8 mouse cellular contexts compared by ENCODE assay signal in the genomic region with DNA sequence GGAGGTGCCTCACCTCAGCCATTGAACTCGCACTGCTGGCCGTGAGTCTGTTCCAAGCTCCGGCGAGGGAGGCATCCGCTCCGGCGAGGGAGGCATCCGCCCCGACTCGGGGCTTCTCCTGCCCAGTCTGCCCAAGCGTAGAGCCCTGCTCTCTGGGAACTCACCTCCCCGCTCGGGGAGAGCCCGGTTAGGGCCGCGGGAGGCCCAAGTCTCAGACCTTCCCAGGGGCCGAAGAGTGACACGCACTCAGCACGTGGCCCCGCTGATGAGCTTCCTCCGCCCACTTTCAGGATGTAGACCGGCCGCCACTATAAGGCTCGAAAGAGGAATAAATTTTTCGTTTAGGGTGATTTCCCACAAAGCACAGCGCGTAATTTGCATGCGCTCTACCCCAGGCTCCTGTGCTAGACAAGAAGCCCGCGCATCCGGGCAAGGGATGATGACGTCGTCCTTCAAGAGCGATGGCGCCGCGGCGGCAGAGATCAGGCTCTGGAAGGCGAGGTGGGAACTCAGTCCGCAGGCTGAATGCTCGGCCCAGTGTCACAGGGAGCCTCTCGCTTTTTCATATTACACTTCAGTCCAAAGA. TPM values are rescaled to one million over a fixed set of nuclear protein-coding genes. Genes with fewer than 3 reads are reported as not detected.
A peak's percentile ranks its signal among the peaks of the same experiment; 100 is the strongest.
DNase-seq lines count a peak whose midpoint lies in the region; ATAC-seq and TF ChIP-seq lines count a peak whose summit lies in the region.

A gene (minus strand): TSS at position 246 of the 586 bp plus-strand sequence.
A gene (plus strand): TSS at position 355 of the 586 bp plus-strand sequence.

- intact Hi-C loops in heart, adult 2 months (cut with DNase I), result loop anchor here (1.0 to 10.0 kb wide), 5 partner anchors 22 to 457 kb away; a partner anchor contains a TSS

- H3K9me3 ChIP-seq in embryonic facial prominence, embryonic 14.5 days (ENCODE audit: control insufficient read depth, low read length), result no peaks in the 10 kb centered on the region
- H3K9me3 ChIP-seq in limb, embryonic 13.5 days, result no peaks in the 10 kb centered on the region
- no peaks in the 10 kb centered on the region for H3K9me3 ChIP-seq in midbrain, embryonic 16.5 days (replicated peaks; ENCODE audit: control insufficient read depth, low read length, poor library complexity, severe bottlenecking)

- WGBS in embryonic facial prominence, embryonic 14.5 days, result 1% methylated on average over 41 of the region's 42 CpGs
- WGBS in heart, adult 2 months, result under 1% methylated on average over 42 of the region's 42 CpGs
- under 1% methylated on average over 42 of the region's 42 CpGs for WGBS in limb, embryonic 13.5 days
- under 1% methylated on average over 42 of the region's 42 CpGs for WGBS in midbrain, embryonic 16.5 days

- TF ChIP-seq CTCF in heart, adult 2 months (IDR thresholded peaks at IDR 0.05), result no peak

- peak within 1 kb of the TSS; percentile 94 for H3K27ac ChIP-seq in embryonic facial prominence, embryonic 14.5 days (replicated peaks; ENCODE audit: low read depth, low read length)
- peak within 1 kb of the TSS; percentile 65 for H3K27ac ChIP-seq in heart, adult 2 months
- H3K27ac ChIP-seq in limb, embryonic 13.5 days, result peak within 1 kb of the TSS; percentile 84
- H3K27ac ChIP-seq in midbrain, embryonic 16.5 days (ENCODE audit: low read length), result peak within 1 kb of the TSS; percentile 79

- peaks cover 3% of the 10 kb centered on the region; the same call in 1 of the 2 replicates for H3K4me1 ChIP-seq in embryonic facial prominence, embryonic 14.5 days (ENCODE audit: control insufficient read depth, insufficient read depth, low read length)
- H3K4me1 ChIP-seq in heart, adult 2 months (ENCODE audit: control insufficient read depth, insufficient read depth, low read length), result peaks cover 1% of the 10 kb centered on the region; the same call in 1 of the 2 replicates
- peaks cover 3% of the 10 kb centered on the region; the same call in 1 of the 2 replicates for H3K4me1 ChIP-seq in limb, embryonic 13.5 days
- H3K4me1 ChIP-seq in midbrain, embryonic 16.5 days (ENCODE audit: control insufficient read depth, insufficient read depth, low read length), result peaks cover 5% of the 10 kb centered on the region

- TF ChIP-seq EP300 in heart, adult 2 months (IDR thresholded peaks at IDR 0.05; ENCODE audit: insufficient read depth, low read depth, low read length), result peak; percentile 63; the same call in 1 of the 2 replicates

- no peaks in the 10 kb centered on the region for H3K79me2 ChIP-seq in heart, adult 2 months (replicated peaks; ENCODE audit: control insufficient read depth, insufficient read depth, low read length)

- peak; percentile 95 for DNase-seq in 3T3-L1 (ENCODE audit: low read depth, low spot score)
- DNase-seq in adrenal gland, postnatal 4 days (ENCODE audit: low spot score in 2 of 2), result peak; percentile 89 to 92
- peak; percentile 99 for DNase-seq in embryonic facial prominence, embryonic 14.5 days (ENCODE audit: low spot score)
- DNase-seq in heart, adult 2 months, result peak; percentile 98 to 99
- DNase-seq in kidney, adult 8-10 months, result peak; percentile 97 to 98
- peak; percentile 91 to 96 for DNase-seq in spleen, postnatal 10 days (ENCODE audit: low spot score in 2 of 2)

- H3K4me3 ChIP-seq in embryonic facial prominence, embryonic 14.5 days (ENCODE audit: low read depth, low read length), result peak within 1 kb of the TSS; percentile 63
- peak within 1 kb of the TSS; percentile 74 for H3K4me3 ChIP-seq in heart, adult 2 months
- peak within 1 kb of the TSS; percentile 56 for H3K4me3 ChIP-seq in limb, embryonic 13.5 days
- H3K4me3 ChIP-seq in midbrain, embryonic 16.5 days (ENCODE audit: low read depth, low read length), result peak within 1 kb of the TSS; percentile 61

- peak within 1 kb of the TSS; percentile 64 for H3K4me2 ChIP-seq in embryonic facial prominence, embryonic 14.5 days (ENCODE audit: low read depth, low read length)
- H3K4me2 ChIP-seq in limb, embryonic 13.5 days (replicated peaks), result peak within 1 kb of the TSS; percentile 64
- peak within 1 kb of the TSS; percentile 67 for H3K4me2 ChIP-seq in midbrain, embryonic 16.5 days (ENCODE audit: low read length)

- peak; percentile 99 for ATAC-seq in embryonic facial prominence, embryonic 14.5 days (ENCODE audit: low read depth)
- ATAC-seq in limb, embryonic 13.5 days (ENCODE audit: low FRiP score, low read depth), result peak; percentile 99
- peak; percentile 99 for ATAC-seq in midbrain, embryonic 16.5 days

- H3K9ac ChIP-seq in embryonic facial prominence, embryonic 14.5 days (ENCODE audit: low read depth, low read length), result peak within 1 kb of the TSS; percentile 80
- H3K9ac ChIP-seq in heart, adult 2 months (ENCODE audit: low read depth, low read length), result peak within 1 kb of the TSS; percentile 88
- peak within 1 kb of the TSS; percentile 78 for H3K9ac ChIP-seq in limb, embryonic 13.5 days
- H3K9ac ChIP-seq in midbrain, embryonic 16.5 days (ENCODE audit: low read depth, low read length), result peak within 1 kb of the TSS; percentile 76

- H3K36me3 ChIP-seq in embryonic facial prominence, embryonic 14.5 days (ENCODE audit: control insufficient read depth, insufficient read depth, low read length), result peaks cover 26% of the 10 kb centered on the region
- H3K36me3 ChIP-seq in heart, adult 2 months (ENCODE audit: control insufficient read depth, insufficient read depth, low read length), result no peaks in the 10 kb centered on the region
- H3K36me3 ChIP-seq in limb, embryonic 13.5 days, result peaks cover 19% of the 10 kb centered on the region
- no peaks in the 10 kb centered on the region for H3K36me3 ChIP-seq in midbrain, embryonic 16.5 days (ENCODE audit: control insufficient read depth, insufficient read depth, low read length)

- no peaks in the 10 kb centered on the region for H3K27me3 ChIP-seq in embryonic facial prominence, embryonic 14.5 days (replicated peaks; ENCODE audit: control insufficient read depth, insufficient read depth, low read length)
- no peaks in the 10 kb centered on the region for H3K27me3 ChIP-seq in heart, adult 2 months (ENCODE audit: control insufficient read depth, insufficient read depth, low read length)
- no peaks in the 10 kb centered on the region for H3K27me3 ChIP-seq in limb, embryonic 13.5 days
- H3K27me3 ChIP-seq in midbrain, embryonic 16.5 days (ENCODE audit: control insufficient read depth, insufficient read depth, low read depth, low read length), result no peaks in the 10 kb centered on the region

- TF ChIP-seq POLR2A in heart, adult 2 months (IDR thresholded peaks at IDR 0.05; ENCODE audit: insufficient read depth, low read depth, low read length), result peak; percentile 84

RNA-seq across cellular contexts. Expression of the first gene that starts in this region (rescaled TPM):
- total RNA-seq in adrenal gland, postnatal 4 days (2021), result not detected
- not detected in 2 replicates for polyA plus RNA-seq in embryonic facial prominence, embryonic 14.5 days (2014; fragmentation: Nextera tagmentation; extraction: Ambion mirVana)
- not detected for total RNA-seq in heart, adult 2 months (2021)
- not detected in 2 replicates for polyA plus RNA-seq in heart, adult 2 months (2012; rRNA removed)
- polyA plus RNA-seq in limb, embryonic 13.5 days (2015; fragmentation: Nextera tagmentation; extraction: Ambion mirVana), result not detected in 2 replicates
- not detected in 2 replicates for polyA plus RNA-seq in midbrain, embryonic 16.5 days (2015; fragmentation: Nextera tagmentation; extraction: Ambion mirVana)

RNA-seq across cellular contexts. Expression of the second gene that starts in this region (rescaled TPM):
- total RNA-seq in adrenal gland, postnatal 4 days (2021), result 10 to 100 TPM; 48.2 to 57.3 TPM
- 53.3 and 57.2 TPM in 2 replicates for polyA plus RNA-seq in embryonic facial prominence, embryonic 14.5 days (2014; fragmentation: Nextera tagmentation; extraction: Ambion mirVana)
- 10 to 100 TPM; 14.7 to 15.6 TPM for total RNA-seq in heart, adult 2 months (2021)
- 12.5 and 23.2 TPM in 2 replicates for polyA plus RNA-seq in heart, adult 2 months (2012; rRNA removed)
- 67.9 and 69.9 TPM in 2 replicates for polyA plus RNA-seq in limb, embryonic 13.5 days (2015; fragmentation: Nextera tagmentation; extraction: Ambion mirVana)
- 39.1 and 41.5 TPM in 2 replicates for polyA plus RNA-seq in midbrain, embryonic 16.5 days (2015; fragmentation: Nextera tagmentation; extraction: Ambion mirVana)

Comparison
In these comparisons a context has a peak if more than half of its experiments do, and no peak if none do; other contexts are left out.
1. Peak in every context shown above with its lines: DNase-seq, ATAC-seq, H3K4me3 ChIP-seq and H3K27ac ChIP-seq.